Comparison of ENCODE assay signal across 15 mouse cellular contexts in the genomic region with DNA sequence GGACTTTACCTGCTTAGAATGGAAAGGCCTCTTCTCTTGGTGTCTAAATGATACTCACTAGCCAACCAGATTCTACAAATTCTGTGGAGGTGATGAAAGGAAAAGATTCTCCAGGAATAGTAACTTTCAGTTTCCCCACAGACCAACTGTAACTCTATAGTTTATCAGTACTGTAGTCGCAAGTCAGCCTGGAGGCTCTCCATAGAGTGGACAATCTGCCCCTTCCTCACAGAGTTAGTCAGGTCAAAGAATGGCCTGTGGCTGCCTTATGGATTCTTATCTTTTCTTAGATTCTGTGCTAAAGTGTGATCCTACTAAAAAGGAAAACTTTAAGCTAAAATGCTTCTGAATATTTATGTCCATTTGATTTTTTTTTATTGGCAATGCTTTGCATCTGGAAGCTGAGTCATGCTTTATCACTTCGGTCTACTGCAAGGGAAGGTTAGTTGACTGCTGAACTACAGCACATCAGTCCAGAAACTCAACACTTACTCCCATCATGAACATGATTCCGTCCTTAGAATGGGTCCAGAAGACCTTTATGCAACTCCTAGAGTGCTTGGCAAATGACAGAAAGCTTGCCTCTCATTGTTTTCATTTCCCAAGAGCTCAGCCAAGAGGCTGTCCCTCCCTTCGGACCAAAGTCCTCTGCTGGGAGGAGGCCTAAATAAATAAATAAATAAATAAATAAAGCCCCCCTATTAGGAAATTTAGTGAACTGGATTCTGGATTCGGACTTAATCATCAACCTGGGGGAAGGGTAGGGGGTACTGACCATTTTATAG.
DNase-seq lines count a peak whose midpoint lies in the region; ATAC-seq lines count a peak whose summit lies in the region.
"Had no signal": no experiment of that assay in that cellular context is flagged by ENCODE, and none has a peak within 500 bp of the region (broad histone marks: within the 10 kb centered on the region; RNA-seq: fewer than 3 reads in every experiment).

No protein-coding gene starts in this region.

- no peak overlapping the region for H3K9ac ChIP-seq in heart, embryonic 12.5 days
- H3K9ac ChIP-seq in kidney, embryonic 16.5 days (replicated peaks; ENCODE audit: low read length): no peak overlapping the region
- H3K9ac ChIP-seq: neural tube, embryonic 15.5 days had no signal

- H3K4me1 ChIP-seq in heart, embryonic 12.5 days (replicated peaks): peaks cover 46% of the 10 kb centered on the region
- peaks cover 20% of the 10 kb centered on the region for H3K4me1 ChIP-seq in kidney, embryonic 16.5 days (ENCODE audit: insufficient read depth, low read length)
- H3K4me1 ChIP-seq: neural tube, embryonic 15.5 days had no signal

- no peak overlapping the region for H3K4me2 ChIP-seq in heart, embryonic 12.5 days
- no peak overlapping the region for H3K4me2 ChIP-seq in kidney, embryonic 16.5 days (replicated peaks; ENCODE audit: low read depth, low read length)
- H3K4me2 ChIP-seq: neural tube, embryonic 15.5 days had no signal

- no peak overlapping the region for H3K4me3 ChIP-seq in heart, embryonic 12.5 days
- H3K4me3 ChIP-seq in kidney, embryonic 16.5 days (ENCODE audit: low read length): no peak overlapping the region
- H3K4me3 ChIP-seq: neural tube, embryonic 15.5 days had no signal

- no peaks in the 10 kb centered on the region for H3K9me3 ChIP-seq in heart, embryonic 12.5 days (replicated peaks)
- no peaks in the 10 kb centered on the region for H3K9me3 ChIP-seq in kidney, embryonic 16.5 days (ENCODE audit: low read length)
- H3K9me3 ChIP-seq: neural tube, embryonic 15.5 days had no signal

- ATAC-seq in heart, embryonic 12.5 days (ENCODE audit: insufficient number of reproducible peaks, low FRiP score): no peak
- ATAC-seq in kidney, embryonic 16.5 days (ENCODE audit: low FRiP score, low TSS enrichment): no peak
- ATAC-seq: forebrain, embryonic 14.5 days had no signal

- 52% methylated on average over 5 of the region's 5 CpGs for WGBS in heart, embryonic 12.5 days
- 73% methylated on average over 5 of the region's 5 CpGs for WGBS in kidney, embryonic 16.5 days

- H3K27ac ChIP-seq in heart, embryonic 12.5 days (ENCODE audit: poor library complexity, severe bottlenecking): peak overlapping the region; percentile 48; the same call in 1 of the 2 replicates
- H3K27ac ChIP-seq in kidney, embryonic 16.5 days (ENCODE audit: low read length): peak overlapping the region; percentile 43; the same call in 1 of the 2 replicates
- H3K27ac ChIP-seq: neural tube, embryonic 15.5 days had no signal

- no peaks in the 10 kb centered on the region for H3K27me3 ChIP-seq in heart, embryonic 12.5 days (replicated peaks)
- H3K27me3 ChIP-seq in kidney, embryonic 16.5 days (ENCODE audit: insufficient read depth, low read length): no peaks in the 10 kb centered on the region
- H3K27me3 ChIP-seq: neural tube, embryonic 15.5 days had no signal

- DNase-seq in heart, adult 18-20 months: no peak
- DNase-seq in kidney, postnatal 10 days: no peak
- DNase-seq in 3T3-L1 (ENCODE audit: low read depth, low spot score) (peak; percentile 74), adipocyte (ENCODE audit: low spot score) (peak; percentile 55)
- no peak for DNase-seq in thymus, postnatal 10 days (ENCODE audit: low spot score in 2 of 2)
- DNase-seq in testis, postnatal 10 days (ENCODE audit: low spot score): no peak
- DNase-seq: cerebellum, adult 11 months; cerebellum, postnatal 36 days; kidney, adult 11 months; retina, postnatal 1 day; spleen, adult 18-20 months had no signal

- H3K36me3 ChIP-seq in heart, embryonic 12.5 days: peaks cover 32% of the 10 kb centered on the region
- peaks cover 28% of the 10 kb centered on the region; the same call in 1 of the 2 replicates for H3K36me3 ChIP-seq in kidney, embryonic 16.5 days (ENCODE audit: insufficient read depth, low read length)

Comparison
In these comparisons a context has a peak if more than half of its experiments do, and no peak if none do; other contexts are left out.
1. DNase-seq: peak in 3T3-L1 (single experiment) and adipocyte (single experiment); none in heart, adult 18-20 months (0 of 2), kidney, postnatal 10 days (single experiment), thymus, postnatal 10 days (0 of 2) and testis, postnatal 10 days (single experiment).